Mouse (Mus musculus) neural tube, embryonic 13.5 days (tissue): ENCODE data around the gene Zfp91. TPM values are rescaled to one million over a fixed set of nuclear protein-coding genes. Genes with fewer than 3 reads are reported as not detected.
"Not testable (repeated sequence)": the region's sequence is repeated elsewhere in the genome, so short reads cannot be mapped to it uniquely, and the experiment has no call there.

Experiments
- ATAC-seq: fragments of 200-750 bp; cut with Nextera tagmentation; 2 replicates; pipeline ENCODE4 v1.8.0; 2017; ENCODE audit warnings: low read depth, mild to moderate bottlenecking, moderate TSS enrichment, moderate library complexity
- H3K27ac ChIP-seq: fragments of 300-500 bp; sonication (generic); replicated peaks from 2 replicates; pipeline ENCODE4 v1.5.1; 2015; ENCODE audit warnings: moderate library complexity, mild to moderate bottlenecking, inconsistent platforms
- H3K27me3 ChIP-seq: fragments of 300-500 bp; sonication (generic); 2 replicates; pipeline ENCODE4 v1.6.1; 2015; ENCODE audit warnings: mild to moderate bottlenecking, inconsistent platforms
- H3K36me3 ChIP-seq: fragments of 300-500 bp; sonication (generic); 2 replicates; pipeline ENCODE4 v1.6.1; 2015; ENCODE audit warnings: mild to moderate bottlenecking, inconsistent platforms
- H3K4me1 ChIP-seq: fragments of 300-500 bp; sonication (generic); replicated peaks from 2 replicates; pipeline ENCODE4 v1.6.1; 2015; ENCODE audit warnings: inconsistent platforms
- H3K4me2 ChIP-seq: fragments of 300-500 bp; sonication (generic); 2 replicates; pipeline ENCODE4 v1.6.1; 2015; ENCODE audit warnings: inconsistent platforms, mild to moderate bottlenecking, moderate library complexity
- H3K4me3 ChIP-seq: fragments of 300-500 bp; sonication (generic); 2 replicates; pipeline ENCODE4 v1.5.1; 2015; ENCODE audit warnings: mild to moderate bottlenecking, inconsistent platforms
- H3K9ac ChIP-seq: fragments of 300-500 bp; sonication (generic); 2 replicates; pipeline ENCODE4 v1.6.1; 2015; ENCODE audit warnings: moderate library complexity, mild to moderate bottlenecking, inconsistent platforms
- H3K9me3 ChIP-seq: fragments of 300-500 bp; sonication (generic); 2 replicates; pipeline ENCODE4 v1.6.1; 2016; ENCODE audit warnings: inconsistent platforms
- WGBS: fragments of 180-500 bp; shearing (Covaris S2); methylation state at CpG from one replicate; pipeline ENCODE4 v1.1.7; 2015; 5-methylcytosine and 5-hydroxymethylcytosine counted together
- polyA plus RNA-seq: library from polyadenylated mRNA; unstranded; fragments of >200 nt; fragmentation: Nextera tagmentation; extraction: Ambion mirVana; gene quantifications from 2 replicates; pipeline ENCODE4 v1.2.1, GENCODE M21; 2015

Zfp91 gene
- polyA plus RNA-seq, 1 experiment from 2014 or later: 14.8 TPM

- H3K9ac ChIP-seq, H3K4me3 ChIP-seq, H3K4me2 ChIP-seq, H3K9me3 ChIP-seq, H3K27ac ChIP-seq, ATAC-seq, H3K27me3 ChIP-seq, H3K4me1 ChIP-seq, H3K36me3 ChIP-seq: not testable (repeated sequence)
- WGBS: 91% methylated on average over 7 of the region's 7 CpGs
These were observed 74.3 kb downstream of the Zfp91 start for GRCm38 (mm10) chr19:12721596-12721995.

- ATAC-seq, H3K4me2 ChIP-seq, H3K36me3 ChIP-seq, H3K4me1 ChIP-seq, H3K9ac ChIP-seq, H3K27ac ChIP-seq, H3K27me3 ChIP-seq, H3K9me3 ChIP-seq, H3K4me3 ChIP-seq: not testable (repeated sequence)
- WGBS: 86% methylated on average over 5 of the region's 5 CpGs
These were observed 75.0 kb downstream of the Zfp91 start for GRCm38 (mm10) chr19:12720919-12721318.

GRCm38 (mm10) chr19:12720463-12720862 is 75.5 kb downstream of the Zfp91 start:
- Histone ChIP-seq H3K9me3 (no peaks in the 10 kb centered on the region), H3K9ac (no peak overlapping the region), H3K4me2 (no peak overlapping the region), H3K36me3 (no peaks in the 10 kb centered on the region), H3K27me3 (no peaks in the 10 kb centered on the region), H3K4me1 (no peaks in the 10 kb centered on the region), H3K4me3 (no peak overlapping the region), H3K27ac (no peak overlapping the region)
- ATAC-seq: no peak
- WGBS: 67% methylated on average over 2 of the region's 2 CpGs

- Histone ChIP-seq H3K9me3 (no peaks in the 10 kb centered on the region), H3K4me1 (no peaks in the 10 kb centered on the region), H3K4me2 (no peak overlapping the region), H3K36me3 (no peaks in the 10 kb centered on the region), H3K27ac (no peak overlapping the region), H3K4me3 (no peak overlapping the region), H3K27me3 (no peaks in the 10 kb centered on the region), H3K9ac (no peak overlapping the region)
- ATAC-seq: no peak
- 82% methylated on average over 6 of the region's 6 CpGs for WGBS
These were observed 76.7 kb downstream of the Zfp91 start for GRCm38 (mm10) chr19:12719189-12719588.

Other genes starting within 250 kb of the Zfp91 start
- gene Gm4952, start 196.2 kb downstream of the Zfp91 start, polyA plus RNA-seq: not detected in 2 replicates
- not detected in 2 replicates for gene Glyat, start 162.8 kb downstream of the Zfp91 start, polyA plus RNA-seq
- gene Olfr1442, start 125.7 kb downstream of the Zfp91 start, polyA plus RNA-seq: not detected in 2 replicates
- not detected in 2 replicates for gene Olfr1443, start 118.0 kb downstream of the Zfp91 start, polyA plus RNA-seq
- not detected in 2 replicates for gene Keg1, start 100.3 kb downstream of the Zfp91 start, polyA plus RNA-seq
- 0.87 and 1.2 TPM in 2 replicates for gene Cntf, start 30.5 kb downstream of the Zfp91 start, polyA plus RNA-seq
- gene Lpxn, start 67 bp upstream of the Zfp91 start, polyA plus RNA-seq: 1.2 and 1.9 TPM in 2 replicates
- not detected in 2 replicates for gene Gm5244, start 50.6 kb upstream of the Zfp91 start, polyA plus RNA-seq
- not detected in 2 replicates for gene Olfr1444, start 61.2 kb upstream of the Zfp91 start, polyA plus RNA-seq
- not detected in 2 replicates for gene Olfr1445, start 87.7 kb upstream of the Zfp91 start, polyA plus RNA-seq
- gene Olfr1446, start 97.4 kb upstream of the Zfp91 start, polyA plus RNA-seq: not detected in 2 replicates
- not detected in 2 replicates for gene Olfr1447, start 107.6 kb upstream of the Zfp91 start, polyA plus RNA-seq
- gene Olfr1448, start 128.3 kb upstream of the Zfp91 start, polyA plus RNA-seq: not detected in 2 replicates
- not detected in 2 replicates for gene Olfr1449, start 134.7 kb upstream of the Zfp91 start, polyA plus RNA-seq
- gene Olfr1450, start 154.1 kb upstream of the Zfp91 start, polyA plus RNA-seq: not detected in 2 replicates
- not detected in 2 replicates for gene Olfr1451, start 198.9 kb upstream of the Zfp91 start, polyA plus RNA-seq
- gene Olfr1453, start 232.2 kb upstream of the Zfp91 start, polyA plus RNA-seq: not detected in 2 replicates